Mouse (Mus musculus) CH12.LX (cell line): ENCODE measurements around the gene Atn1. TPM values are rescaled to one million over a fixed set of nuclear protein-coding genes. Genes with fewer than 3 reads are reported as not detected.
A peak's percentile ranks its signal among the peaks of the same experiment; 100 is the strongest.

Source experiments
- DNase-seq: peaks from one replicate; pipeline ENCODE4 v3.0.0-alpha.2; 2013; ENCODE audit errors: extremely low read depth
- H3K27ac ChIP-seq: 2 replicates; pipeline ENCODE4 v1.5.1; 2012; ENCODE audit warnings: low read depth, mild to moderate bottlenecking, control low read depth, moderate library complexity; ENCODE audit not compliant: insufficient read depth
- H3K27me3 ChIP-seq: replicated peaks from 2 replicates; pipeline ENCODE3; 2012; ENCODE audit warnings: inconsistent platforms
- H3K36me3 ChIP-seq, 2 experiments: replicated peaks in 1 of 2; 2 replicates each; pipeline versions ENCODE3 to v1.6.1; 2012; ENCODE audit warnings: inconsistent platforms in 1 of 2, low read length in 1 of 2, mild to moderate bottlenecking in 1 of 2, mixed read lengths in 1 of 2, moderate library complexity in 1 of 2; ENCODE audit not compliant: control insufficient read depth in 1 of 2, insufficient read depth in 1 of 2
- H3K4me1 ChIP-seq, 2 experiments: 2 replicates each; pipeline ENCODE4 v1.6.1; 2012; ENCODE audit warnings: inconsistent platforms in 1 of 2, moderate library complexity in 1 of 2; ENCODE audit not compliant: insufficient read depth in 2 of 2, control insufficient read depth in 1 of 2
- H3K4me2 ChIP-seq: 2 replicates; pipeline ENCODE4 v1.6.1; 2012; ENCODE audit warnings: low read depth, mild to moderate bottlenecking, control low read depth; ENCODE audit not compliant: poor library complexity, insufficient read depth, severe bottlenecking
- H3K4me3 ChIP-seq, 3 experiments: fragments of 150-350 bp in 1 of 3; sonication (generic) in 1 of 3; replicated peaks in 1 of 3; 2 replicates each; pipeline versions ENCODE3 to v1.5.1; 2011 to 2012; ENCODE audit warnings: low read depth in 2 of 3, low read length in 2 of 3, mild to moderate bottlenecking in 2 of 3, moderate library complexity in 2 of 3, control low read depth in 1 of 3, improper control_type of control experiment in 1 of 3, inconsistent platforms in 1 of 3, mixed read lengths in 1 of 3; ENCODE audit not compliant: poor library complexity in 1 of 3
- H3K79me2 ChIP-seq: replicated peaks from 2 replicates; pipeline ENCODE4 v1.6.1; 2012; ENCODE audit warnings: mild to moderate bottlenecking, moderate library complexity; ENCODE audit not compliant: control insufficient read depth, poor library complexity, insufficient read depth, severe bottlenecking; ENCODE audit errors: extremely low read depth
- H3K9ac ChIP-seq: 2 replicates; pipeline ENCODE4 v1.6.1; 2012; ENCODE audit warnings: low read depth, mild to moderate bottlenecking, control low read depth, moderate library complexity; ENCODE audit not compliant: insufficient read depth
- H3K9me3 ChIP-seq: replicated peaks from 2 replicates; pipeline ENCODE3; 2012; ENCODE audit warnings: low read length, inconsistent platforms, mixed read lengths
- BHLHE40 ChIP-seq: IDR thresholded peaks from 2 replicates; pipeline ENCODE4 v1.6.1; 2011; ENCODE audit warnings: mild to moderate bottlenecking, low read depth, low read length, improper control_type of control experiment
- CHD1 ChIP-seq: IDR thresholded peaks from 2 replicates; pipeline ENCODE4 v1.6.1; 2012; ENCODE audit warnings: low read depth, low read length, improper control_type of control experiment, inconsistent platforms
- CHD2 ChIP-seq: IDR thresholded peaks from 2 replicates; pipeline ENCODE4 v1.6.1; 2011; ENCODE audit warnings: low read length, improper control_type of control experiment
- CTCF ChIP-seq, 2 experiments: IDR thresholded peaks in 1 of 2; conservative IDR thresholded peaks in 1 of 2; 2 replicates each; pipeline ENCODE4 v1.5.1; 2011 to 2012; ENCODE audit warnings: low read depth in 2 of 2, low read length in 2 of 2, improper control_type of control experiment in 1 of 2, inconsistent platforms in 1 of 2, mild to moderate bottlenecking in 1 of 2, moderate library complexity in 1 of 2
- E2F4 ChIP-seq: IDR thresholded peaks from 2 replicates; pipeline ENCODE4 v1.6.1; 2011; ENCODE audit warnings: low read depth, low read length, improper control_type of control experiment; ENCODE audit not compliant: insufficient replicate concordance
- GABPA ChIP-seq: IDR thresholded peaks from 2 replicates; pipeline ENCODE4 v1.6.1; 2012; ENCODE audit warnings: low read depth, low read length, improper control_type of control experiment, inconsistent platforms; ENCODE audit not compliant: insufficient replicate concordance
- HCFC1 ChIP-seq: IDR thresholded peaks from 2 replicates; pipeline ENCODE4 v1.6.1; 2012; ENCODE audit warnings: low read depth, mild to moderate bottlenecking, inconsistent platforms, low read length, improper control_type of control experiment
- IRF4 ChIP-seq: IDR thresholded peaks from 2 replicates; pipeline ENCODE4 v1.6.1; 2014; ENCODE audit warnings: low read depth, mild to moderate bottlenecking, inconsistent platforms, low read length, improper control_type of control experiment
- JUN ChIP-seq: IDR thresholded peaks from 2 replicates; pipeline ENCODE4 v1.6.1; 2011; ENCODE audit warnings: low read depth, mild to moderate bottlenecking, low read length, improper control_type of control experiment, moderate library complexity; ENCODE audit not compliant: insufficient read depth
- MAX ChIP-seq: IDR thresholded peaks from 2 replicates; pipeline ENCODE4 v1.6.1; 2011; ENCODE audit warnings: low read length, improper control_type of control experiment
- MAZ ChIP-seq: IDR thresholded peaks from 2 replicates; pipeline ENCODE4 v1.6.1; 2012; ENCODE audit warnings: low read depth, mild to moderate bottlenecking, inconsistent platforms, low read length, improper control_type of control experiment, moderate library complexity
- MXI1 ChIP-seq: IDR thresholded peaks from 2 replicates; pipeline ENCODE4 v1.6.1; 2011; ENCODE audit warnings: mild to moderate bottlenecking, low read depth, low read length, improper control_type of control experiment
- MYC ChIP-seq: IDR thresholded peaks from 2 replicates; pipeline ENCODE4 v1.6.1; 2011; ENCODE audit warnings: low read depth, mild to moderate bottlenecking, improper control_type of control experiment, low read length
- NRF1 ChIP-seq: IDR thresholded peaks from 2 replicates; pipeline ENCODE4 v1.6.1; 2014; ENCODE audit warnings: low read depth, mild to moderate bottlenecking, inconsistent platforms, low read length, improper control_type of control experiment, moderate library complexity
- PAX5 ChIP-seq: IDR thresholded peaks from 2 replicates; pipeline ENCODE4 v1.6.1; 2012; ENCODE audit warnings: low read length, inconsistent platforms, mixed read lengths
- POLR2A ChIP-seq: IDR thresholded peaks from 2 replicates; pipeline ENCODE4 v1.6.1; 2011; ENCODE audit warnings: low read depth, mild to moderate bottlenecking, improper control_type of control experiment, low read length
- POLR2AphosphoS2 ChIP-seq: IDR thresholded peaks from 2 replicates; pipeline ENCODE4 v1.6.1; 2011; ENCODE audit warnings: low read depth, low read length, improper control_type of control experiment
- RCOR1 ChIP-seq: conservative IDR thresholded peaks from 2 replicates; pipeline ENCODE4 v1.6.1; 2012; ENCODE audit warnings: low read depth, mild to moderate bottlenecking, inconsistent platforms, low read length, improper control_type of control experiment
- SIN3A ChIP-seq: IDR thresholded peaks from 2 replicates; pipeline ENCODE4 v1.6.1; 2012; ENCODE audit warnings: low read length, improper control_type of control experiment, inconsistent platforms
- SMC3 ChIP-seq: IDR thresholded peaks from 2 replicates; pipeline ENCODE4 v1.6.1; 2011; ENCODE audit warnings: low read depth, low read length, improper control_type of control experiment
- UBTF ChIP-seq: IDR thresholded peaks from 2 replicates; pipeline ENCODE4 v1.6.1; 2012; ENCODE audit warnings: low read depth, mild to moderate bottlenecking, inconsistent platforms, low read length, improper control_type of control experiment, moderate library complexity
- USF1 ChIP-seq: IDR thresholded peaks from 2 replicates; pipeline ENCODE4 v1.6.1; 2014; ENCODE audit warnings: low read depth, mild to moderate bottlenecking, inconsistent platforms, low read length, improper control_type of control experiment
- USF2 ChIP-seq: conservative IDR thresholded peaks from 2 replicates; pipeline ENCODE4 v1.6.1; 2011; ENCODE audit warnings: low read depth, low read length, improper control_type of control experiment
- ZKSCAN1 ChIP-seq: IDR thresholded peaks from 2 replicates; pipeline ENCODE4 v1.6.1; 2012; ENCODE audit warnings: low read depth, inconsistent platforms, low read length, improper control_type of control experiment, borderline replicate concordance
- ZMIZ1 ChIP-seq: IDR thresholded peaks from 2 replicates; pipeline ENCODE4 v1.6.1; 2012; ENCODE audit warnings: low read depth, mild to moderate bottlenecking, inconsistent platforms, low read length, improper control_type of control experiment
- ZNF384 ChIP-seq: IDR thresholded peaks from 2 replicates; pipeline ENCODE4 v1.6.1; 2012; ENCODE audit warnings: low read depth, low read length, improper control_type of control experiment, inconsistent platforms
- dilution Hi-C: fragments of 300-500 bp; cut with MboI; formaldehyde crosslinking; loops from 2 replicates; pipeline ENCODE4 v1.14.3; 2020; ENCODE audit warnings: low sequenced_read_pairs; ENCODE audit not compliant: extremely low pct_unique_long_range_greater_than_20kb, extremely low pct_ligation_motif_present
- in situ Hi-C: fragments of 300-500 bp; cut with MboI; formaldehyde crosslinking; loops from 3 replicates; pipeline ENCODE4 v1.14.3; 2019; ENCODE audit warnings: low sequenced_read_pairs, low pct_ligation_motif_present, low pct_unique_long_range_greater_than_20kb, mixed read lengths
- polyA plus RNA-seq: library from polyadenylated mRNA; unstranded; fragments of >175 nt; gene quantifications from 2 replicates; pipeline ENCODE4 v1.2.1, GENCODE M21; 2012; ENCODE audit warnings: low read depth; ENCODE audit not compliant: insufficient read length
- total RNA-seq, 2 experiments: library from RNA; depleted of rRNA; stranded (reverse); fragments of 300-350 nt in 1 of 2; fragments of >200 nt in 1 of 2; gene quantifications; 2 replicates each; pipeline ENCODE4 v1.2.3; 2012 to 2014

Gene Atn1
- total RNA-seq (2012; rRNA removed) (3.8 and 4.6 TPM in 2 replicates), total RNA-seq (2014; rRNA removed) (0.50 and 1.7 TPM in 2 replicates), polyA plus RNA-seq (27.0 and 35.1 TPM in 2 replicates)

- peaks cover 5 to 39% of the 10 kb centered on the region in 2 experiments for H3K4me1 ChIP-seq
- dilution Hi-C loops (no loop called here), in situ Hi-C loops (no loop called here)
- no peaks in the 10 kb centered on the region for H3K9me3 ChIP-seq
- H3K4me3 ChIP-seq: peak within 1 kb of the TSS; percentile 66 to 95 (median 68)
- H3K9ac ChIP-seq: peak within 1 kb of the TSS; percentile 95
- TF ChIP-seq SIN3A (0 out of 2 replicates have a peak, but pooled peaks have one; percentile 18), IRF4 (no peak), GABPA (no peak), CHD2 (0 out of 2 replicates have a peak, but pooled peaks have one; percentile 25), POLR2A (peak; percentile 25; the same call in 1 of the 2 replicates), BHLHE40 (0 out of 2 replicates have a peak, but pooled peaks have one; percentile 6), HCFC1 (peak; percentile 32; the same call in 1 of the 2 replicates), MAZ (peak; percentile 72; the same call in 1 of the 2 replicates), UBTF (0 out of 2 replicates have a peak, but pooled peaks have one; percentile 10), ZNF384 (no peak), MXI1 (peak; percentile 57)
- H3K36me3 ChIP-seq: peaks cover 5 to 38% of the 10 kb centered on the region in 2 experiments
- peak within 1 kb of the TSS; percentile 72 for H3K27ac ChIP-seq
- H3K27me3 ChIP-seq: no peaks in the 10 kb centered on the region
- no peak for DNase-seq
- peak within 1 kb of the TSS; percentile 79 for H3K4me2 ChIP-seq
- H3K79me2 ChIP-seq: peaks cover 6% of the 10 kb centered on the region; the same call in 1 of the 2 replicates
Measured at GRCm38 (mm10) chr6:124755831-124756595, at the start of gene Atn1, which contains the start of gene Gm45234. Gene Atn1, minus strand, starts transcription at chr6:124756524. Gene Gm45234, minus strand, starts transcription at chr6:124756021.

- Histone ChIP-seq H3K27ac (peak overlapping the region; percentile 8; the same call in 1 of the 2 replicates), H3K4me1 (peaks cover 3 to 32% of the 10 kb centered on the region in 2 experiments; a peak in 2 of 4 replicates), H3K9me3 (peaks cover 4% of the 10 kb centered on the region), H3K4me2 (peak overlapping the region; percentile 12), H3K27me3 (no peaks in the 10 kb centered on the region), H3K9ac (peak overlapping the region; percentile 28), H3K79me2 (no peaks in the 10 kb centered on the region), H3K4me3 (peak overlapping the region; percentile 41 to 50 (median 46)), H3K36me3 (peaks cover 7 to 33% of the 10 kb centered on the region in 2 experiments)
- in situ Hi-C loops: no loop called here
- DNase-seq: peak; percentile 90
- dilution Hi-C loops: no loop called here
- TF ChIP-seq POLR2AphosphoS2: peak; percentile 83; the same call in 1 of the 2 replicates
- TF ChIP-seq CHD1: no peak; the same call in 1 of the 2 replicates
- peak; percentile 33 for TF ChIP-seq SMC3
- TF ChIP-seq USF1: no peak
- 0 out of 2 replicates have a peak, but pooled peaks have one; percentile 38 for TF ChIP-seq NRF1
- TF ChIP-seq CTCF (conservative IDR thresholded peaks at IDR 0.05 in 1 of 2, IDR thresholded peaks at IDR 0.05 in 1 of 2; ENCODE audit: low read depth in 2 of 2, low read length in 2 of 2): peak in 1 of 2 experiments; percentile 38; a peak in 2 of 4 replicates
- peak; percentile 12 for TF ChIP-seq CHD2
- no peak for TF ChIP-seq JUN
- TF ChIP-seq IRF4: peak; percentile 5; the same call in 1 of the 2 replicates
- TF ChIP-seq SIN3A: peak; percentile 67; the same call in 1 of the 2 replicates
- no peak for TF ChIP-seq MAX
- TF ChIP-seq ZMIZ1: peak; percentile 45
- no peak; the same call in 1 of the 2 replicates for TF ChIP-seq HCFC1
- no peak for TF ChIP-seq ZKSCAN1
- TF ChIP-seq GABPA: no peak
- TF ChIP-seq MYC: no peak
- TF ChIP-seq USF2: no peak
- TF ChIP-seq E2F4: no peak
- TF ChIP-seq PAX5: no peak
- no peak for TF ChIP-seq RCOR1
Measured at GRCm38 (mm10) chr6:124805341-124806321, 49.3 kb upstream of the Atn1 start.
